Mouse (Mus musculus) kidney, embryonic 15.5 days (tissue): Measurements from ENCODE around the gene Ak1. TPM values are rescaled to one million over a fixed set of nuclear protein-coding genes. Genes with fewer than 3 reads are reported as not detected.

Source experiments
- ATAC-seq: fragments of 200-750 bp; cut with Nextera tagmentation; replicated peaks from 2 replicates; pipeline ENCODE4 v1.8.0; 2017; ENCODE audit warnings: moderate TSS enrichment; ENCODE audit not compliant: low FRiP score
- H3K27ac ChIP-seq: fragments of 300-500 bp; sonication (generic); 2 replicates; pipeline ENCODE4 v1.5.1; 2015; ENCODE audit warnings: mild to moderate bottlenecking, inconsistent platforms
- H3K27me3 ChIP-seq: fragments of 300-500 bp; sonication (generic); 2 replicates; pipeline ENCODE4 v1.6.1; 2015; ENCODE audit warnings: inconsistent platforms
- H3K36me3 ChIP-seq: fragments of 300-500 bp; sonication (generic); 2 replicates; pipeline ENCODE4 v1.6.1; 2015; ENCODE audit warnings: inconsistent platforms
- H3K4me1 ChIP-seq: fragments of 300-500 bp; sonication (generic); 2 replicates; pipeline ENCODE4 v1.6.1; 2015; ENCODE audit warnings: inconsistent platforms
- H3K4me2 ChIP-seq: fragments of 300-500 bp; sonication (generic); 2 replicates; pipeline ENCODE4 v1.6.1; 2015; ENCODE audit warnings: moderate library complexity, mild to moderate bottlenecking, inconsistent platforms
- H3K4me3 ChIP-seq: fragments of 300-500 bp; sonication (generic); replicated peaks from 2 replicates; pipeline ENCODE4 v1.5.1; 2015; ENCODE audit warnings: mild to moderate bottlenecking, inconsistent platforms
- H3K9ac ChIP-seq: fragments of 300-500 bp; sonication (generic); 2 replicates; pipeline ENCODE4 v1.6.1; 2015; ENCODE audit warnings: mild to moderate bottlenecking, inconsistent platforms
- H3K9me3 ChIP-seq: fragments of 300-500 bp; sonication (generic); replicated peaks from 2 replicates; pipeline ENCODE4 v1.6.1; 2016; ENCODE audit warnings: inconsistent platforms
- WGBS: fragments of 180-500 bp; shearing (Covaris S2); methylation state at CpG from one replicate; pipeline ENCODE4 v1.1.7; 2015; ENCODE audit warnings: mixed read lengths; 5-methylcytosine and 5-hydroxymethylcytosine counted together
- polyA plus RNA-seq: library from polyadenylated mRNA; unstranded; fragments of >200 nt; fragmentation: Nextera tagmentation; extraction: Ambion mirVana; gene quantifications from 2 replicates; pipeline ENCODE4 v1.2.1, GENCODE M21; 2015

Gene Ak1
- polyA plus RNA-seq, 1 experiment from 2014 or later: 32.6 TPM

- ATAC-seq: no peak
- Histone ChIP-seq H3K4me1 (peaks cover 66% of the 10 kb centered on the region), H3K27me3 (no peaks in the 10 kb centered on the region), H3K9ac (no peak overlapping the region), H3K36me3 (no peaks in the 10 kb centered on the region), H3K4me2 (no peak overlapping the region), H3K27ac (0 out of 2 replicates have a peak overlapping the region, but pooled peaks have one; percentile 18), H3K4me3 (no peak overlapping the region), H3K9me3 (no peaks in the 10 kb centered on the region)
- WGBS: 53% methylated on average over 7 of the region's 7 CpGs
These were observed 10.3 kb downstream of the Ak1 start for GRCm38 (mm10) chr2:32631737-32632394.

GRCm38 (mm10) chr2:32633660-32634059 is 12.1 kb downstream of the Ak1 start:
- Histone ChIP-seq H3K36me3 (no peaks in the 10 kb centered on the region), H3K9ac (no peak overlapping the region), H3K4me2 (no peak overlapping the region), H3K27me3 (no peaks in the 10 kb centered on the region), H3K9me3 (no peaks in the 10 kb centered on the region), H3K4me3 (no peak overlapping the region), H3K4me1 (peaks cover 63% of the 10 kb centered on the region), H3K27ac (peak overlapping the region; percentile 66; the same call in 1 of the 2 replicates)
- no peak for ATAC-seq
- WGBS: 60% methylated on average over 5 of the region's 5 CpGs

GRCm38 (mm10) chr2:32634277-32635105 is 12.9 kb downstream of the Ak1 start:
- Histone ChIP-seq H3K9ac (no peak overlapping the region), H3K27ac (peak overlapping the region; percentile 9; the same call in 1 of the 2 replicates), H3K4me1 (peaks cover 55% of the 10 kb centered on the region), H3K4me3 (no peak overlapping the region), H3K27me3 (no peaks in the 10 kb centered on the region), H3K36me3 (no peaks in the 10 kb centered on the region), H3K9me3 (no peaks in the 10 kb centered on the region), H3K4me2 (no peak overlapping the region)
- no peak for ATAC-seq
- 86% methylated on average over 10 of the region's 10 CpGs for WGBS

GRCm38 (mm10) chr2:32636617-32637016 is 15.1 kb downstream of the Ak1 start:
- Histone ChIP-seq H3K36me3 (no peaks in the 10 kb centered on the region), H3K4me1 (peaks cover 55% of the 10 kb centered on the region), H3K9ac (no peak overlapping the region), H3K27ac (peak overlapping the region; percentile 81), H3K4me3 (no peak overlapping the region), H3K4me2 (no peak overlapping the region), H3K27me3 (no peaks in the 10 kb centered on the region), H3K9me3 (no peaks in the 10 kb centered on the region)
- ATAC-seq: no peak
- 69% methylated on average over 7 of the region's 7 CpGs for WGBS

- H3K4me2 ChIP-seq: no peak overlapping the region
- no peaks in the 10 kb centered on the region for H3K9me3 ChIP-seq
- peak; percentile 76 for ATAC-seq
- peaks cover 52% of the 10 kb centered on the region for H3K4me1 ChIP-seq
- H3K9ac ChIP-seq: no peak overlapping the region
- no peak overlapping the region for H3K4me3 ChIP-seq
- H3K27me3 ChIP-seq: no peaks in the 10 kb centered on the region
- H3K36me3 ChIP-seq: no peaks in the 10 kb centered on the region
- 9% methylated on average over 11 of the region's 11 CpGs for WGBS
- peak overlapping the region; percentile 81 for H3K27ac ChIP-seq
These were observed 16.3 kb downstream of the Ak1 start for GRCm38 (mm10) chr2:32637778-32638281.

- H3K9ac ChIP-seq: no peak overlapping the region
- no peak overlapping the region for H3K27ac ChIP-seq
- no peak overlapping the region for H3K4me2 ChIP-seq
- H3K27me3 ChIP-seq: no peaks in the 10 kb centered on the region
- no peak for ATAC-seq
- peaks cover 54% of the 10 kb centered on the region for H3K4me1 ChIP-seq
- H3K9me3 ChIP-seq: no peaks in the 10 kb centered on the region
- no peak overlapping the region for H3K4me3 ChIP-seq
- H3K36me3 ChIP-seq: no peaks in the 10 kb centered on the region
- 60% methylated on average over 1 of the region's 1 CpGs for WGBS
These were observed 18.1 kb downstream of the Ak1 start for GRCm38 (mm10) chr2:32639632-32640031.

- H3K4me2 ChIP-seq: no peak overlapping the region
- no peaks in the 10 kb centered on the region for H3K9me3 ChIP-seq
- H3K27ac ChIP-seq: no peak overlapping the region
- peaks cover 57% of the 10 kb centered on the region for H3K4me1 ChIP-seq
- WGBS: 63% methylated on average over 6 of the region's 6 CpGs
- ATAC-seq: no peak
- no peak overlapping the region for H3K4me3 ChIP-seq
- H3K36me3 ChIP-seq: no peaks in the 10 kb centered on the region
- H3K27me3 ChIP-seq: no peaks in the 10 kb centered on the region
- H3K9ac ChIP-seq: no peak overlapping the region
These were observed 19.0 kb downstream of the Ak1 start for GRCm38 (mm10) chr2:32640550-32641051.

- no peak overlapping the region for H3K4me3 ChIP-seq
- no peak for ATAC-seq
These were observed 20.3 kb downstream of the Ak1 start for GRCm38 (mm10) chr2:32641810-32642209.

GRCm38 (mm10) chr2:32642813-32643212 is 21.3 kb downstream of the Ak1 start:
- Histone ChIP-seq H3K36me3 (no peaks in the 10 kb centered on the region), H3K4me2 (no peak overlapping the region), H3K9ac (no peak overlapping the region), H3K27me3 (no peaks in the 10 kb centered on the region), H3K9me3 (no peaks in the 10 kb centered on the region), H3K4me1 (peaks cover 55% of the 10 kb centered on the region), H3K4me3 (no peak overlapping the region), H3K27ac (0 out of 2 replicates have a peak overlapping the region, but pooled peaks have one; percentile 32)
- WGBS: 68% methylated on average over 7 of the region's 7 CpGs
- ATAC-seq: no peak

More at GRCm38 (mm10) chr2:32641810-32642209, 20.3 kb downstream of the Ak1 start:
- Histone ChIP-seq H3K36me3 (no peaks in the 10 kb centered on the region), H3K27ac (no peak overlapping the region), H3K9ac (no peak overlapping the region), H3K4me1 (peaks cover 65% of the 10 kb centered on the region), H3K9me3 (no peaks in the 10 kb centered on the region), H3K27me3 (no peaks in the 10 kb centered on the region), H3K4me2 (no peak overlapping the region)
- WGBS: 92% methylated on average over 5 of the region's 5 CpGs

- H3K4me1 ChIP-seq: peaks cover 50% of the 10 kb centered on the region
- no peaks in the 10 kb centered on the region for H3K27me3 ChIP-seq
- no peak overlapping the region for H3K9ac ChIP-seq
- H3K4me2 ChIP-seq: no peak overlapping the region
- H3K4me3 ChIP-seq: no peak overlapping the region
- ATAC-seq: no peak
- 68% methylated on average over 9 of the region's 9 CpGs for WGBS
- H3K9me3 ChIP-seq: no peaks in the 10 kb centered on the region
- no peaks in the 10 kb centered on the region for H3K36me3 ChIP-seq
- H3K27ac ChIP-seq: no peak overlapping the region
These were observed 22.5 kb downstream of the Ak1 start for GRCm38 (mm10) chr2:32644083-32644482.

- Histone ChIP-seq H3K9me3 (no peaks in the 10 kb centered on the region), H3K27ac (0 out of 2 replicates have a peak overlapping the region, but pooled peaks have one; percentile 78), H3K4me1 (peaks cover 50% of the 10 kb centered on the region), H3K36me3 (no peaks in the 10 kb centered on the region), H3K4me3 (no peak overlapping the region), H3K9ac (no peak overlapping the region), H3K4me2 (no peak overlapping the region), H3K27me3 (no peaks in the 10 kb centered on the region)
- 71% methylated on average over 8 of the region's 8 CpGs for WGBS
- no peak for ATAC-seq
These were observed 23.4 kb downstream of the Ak1 start for GRCm38 (mm10) chr2:32644799-32645475.
